Mouse (Mus musculus): Measurements from ENCODE around the gene Klhl31. TPM values are rescaled to one million over a fixed set of nuclear protein-coding genes. Genes with fewer than 3 reads are reported as not detected.

Gene Klhl31
- polyA plus RNA-seq, 1 experiment, result not detected

DNA sequence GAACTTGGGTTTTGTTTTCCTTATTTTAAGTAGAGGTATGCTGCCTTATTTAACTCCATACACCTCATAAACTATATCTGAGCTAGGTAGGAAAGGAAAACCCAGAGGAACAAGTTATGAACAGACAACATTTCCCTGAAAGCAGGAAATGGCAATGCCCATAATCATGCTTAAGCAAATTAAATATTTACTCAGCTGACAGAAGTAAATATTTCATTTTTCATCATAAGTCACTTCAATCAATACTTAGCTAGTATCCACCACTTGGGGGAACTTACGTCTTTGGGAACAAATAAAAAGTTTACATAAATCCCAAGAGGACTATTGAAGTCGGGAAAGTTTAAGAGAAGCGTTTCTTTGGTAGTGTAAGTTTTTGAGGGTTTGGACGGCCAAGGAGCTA lies 67.2 kb downstream of the Klhl31 start:
- H3K27ac ChIP-seq (ENCODE audit: insufficient read depth, low read depth, low read length), result no peak overlapping the region
- no peak overlapping the region for H3K4me3 ChIP-seq (ENCODE audit: insufficient read depth, low read depth, low read length)
- WGBS, result 94% methylated on average over 4 of the region's 4 CpGs
- H3K4me1 ChIP-seq (ENCODE audit: control insufficient read depth, insufficient read depth, low read length), result no peaks in the 10 kb centered on the region
- TF ChIP-seq CTCF (IDR thresholded peaks at IDR 0.05; ENCODE audit: insufficient read depth, low read depth, low read length) (no peak), POLR2A (IDR thresholded peaks at IDR 0.05; ENCODE audit: insufficient read depth, low read depth, low read length) (no peak)

- H3K4me3 ChIP-seq (ENCODE audit: insufficient read depth, low read depth, low read length), result no peak overlapping the region
- H3K27ac ChIP-seq (ENCODE audit: insufficient read depth, low read depth, low read length), result no peak overlapping the region
- TF ChIP-seq POLR2A (IDR thresholded peaks at IDR 0.05; ENCODE audit: insufficient read depth, low read depth, low read length), result no peak
- no peak for TF ChIP-seq CTCF (IDR thresholded peaks at IDR 0.05; ENCODE audit: insufficient read depth, low read depth, low read length)
- H3K4me1 ChIP-seq (ENCODE audit: control insufficient read depth, insufficient read depth, low read length), result no peaks in the 10 kb centered on the region
- WGBS, result 77% methylated on average over 4 of the region's 4 CpGs
Observed at GRCm38 (mm10) chr9:77704108-77704507, 67.8 kb downstream of the Klhl31 start.

DNA sequence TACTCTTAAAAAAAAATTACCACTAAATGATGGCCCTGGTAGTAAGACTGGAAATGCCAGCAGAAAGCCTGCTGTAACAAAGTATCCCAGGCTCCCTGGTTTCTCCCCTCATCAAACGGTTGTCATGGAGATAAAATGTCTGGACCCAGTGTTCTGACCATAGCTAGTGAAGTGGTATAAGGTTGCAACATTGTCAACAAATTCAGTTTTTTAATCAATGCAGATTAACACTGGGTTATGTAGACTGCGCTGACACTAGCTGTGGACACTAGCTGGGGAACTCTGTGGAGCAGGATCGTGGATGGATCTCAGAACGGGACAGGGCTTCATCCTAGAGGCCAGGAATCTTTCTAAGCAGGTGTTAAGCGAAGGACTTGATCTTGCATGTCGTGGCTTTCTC lies 70.2 kb downstream of the Klhl31 start:
- Histone ChIP-seq H3K4me1 (ENCODE audit: control insufficient read depth, insufficient read depth, low read length) (no peaks in the 10 kb centered on the region), H3K27ac (ENCODE audit: insufficient read depth, low read depth, low read length) (no peak overlapping the region), H3K4me3 (ENCODE audit: insufficient read depth, low read depth, low read length) (no peak overlapping the region)
- 91% methylated on average over 6 of the region's 6 CpGs for WGBS
- TF ChIP-seq POLR2A (IDR thresholded peaks at IDR 0.05; ENCODE audit: insufficient read depth, low read depth, low read length) (no peak), CTCF (IDR thresholded peaks at IDR 0.05; ENCODE audit: insufficient read depth, low read depth, low read length) (no peak)

- Histone ChIP-seq H3K4me3 (ENCODE audit: insufficient read depth, low read depth, low read length) (no peak overlapping the region), H3K4me1 (ENCODE audit: control insufficient read depth, insufficient read depth, low read length) (no peaks in the 10 kb centered on the region), H3K27ac (ENCODE audit: insufficient read depth, low read depth, low read length) (no peak overlapping the region)
- TF ChIP-seq POLR2A (IDR thresholded peaks at IDR 0.05; ENCODE audit: insufficient read depth, low read depth, low read length), result no peak
- no peak for TF ChIP-seq CTCF (IDR thresholded peaks at IDR 0.05; ENCODE audit: insufficient read depth, low read depth, low read length)
- WGBS, result 73% methylated on average over 9 of the region's 9 CpGs
Observed at GRCm38 (mm10) chr9:77707433-77708139, 71.3 kb downstream of the Klhl31 start.

- Histone ChIP-seq H3K27ac (ENCODE audit: insufficient read depth, low read depth, low read length) (no peak overlapping the region), H3K4me3 (ENCODE audit: insufficient read depth, low read depth, low read length) (no peak overlapping the region), H3K4me1 (ENCODE audit: control insufficient read depth, insufficient read depth, low read length) (no peaks in the 10 kb centered on the region)
- WGBS, result 51% methylated on average over 5 of the region's 5 CpGs
- TF ChIP-seq POLR2A (IDR thresholded peaks at IDR 0.05; ENCODE audit: insufficient read depth, low read depth, low read length) (no peak), CTCF (IDR thresholded peaks at IDR 0.05; ENCODE audit: insufficient read depth, low read depth, low read length) (no peak)
Observed at GRCm38 (mm10) chr9:77708950-77709349, 72.7 kb downstream of the Klhl31 start.

Other genes starting within 250 kb of the Klhl31 start
- gene Lrrc1, start 91.6 kb upstream of the Klhl31 start, polyA plus RNA-seq (2012; ENCODE audit: insufficient read depth, insufficient read length, low replicate concordance, missing spikeins), result not detected in 2 replicates
- gene Gclc, start 118.0 kb downstream of the Klhl31 start, polyA plus RNA-seq (2012; ENCODE audit: insufficient read depth, insufficient read length, low replicate concordance, missing spikeins), result not detected in 2 replicates